Mouse (Mus musculus) right cerebral cortex, postnatal 14 days (tissue): Measurements from ENCODE around the gene Arhgap28.
A peak's percentile ranks its signal among the peaks of the same experiment; 100 is the strongest.

Source experiments
- DNase-seq: peaks from one replicate; pipeline ENCODE4 v3.0.0; 2022

Arhgap28 gene

DNA sequence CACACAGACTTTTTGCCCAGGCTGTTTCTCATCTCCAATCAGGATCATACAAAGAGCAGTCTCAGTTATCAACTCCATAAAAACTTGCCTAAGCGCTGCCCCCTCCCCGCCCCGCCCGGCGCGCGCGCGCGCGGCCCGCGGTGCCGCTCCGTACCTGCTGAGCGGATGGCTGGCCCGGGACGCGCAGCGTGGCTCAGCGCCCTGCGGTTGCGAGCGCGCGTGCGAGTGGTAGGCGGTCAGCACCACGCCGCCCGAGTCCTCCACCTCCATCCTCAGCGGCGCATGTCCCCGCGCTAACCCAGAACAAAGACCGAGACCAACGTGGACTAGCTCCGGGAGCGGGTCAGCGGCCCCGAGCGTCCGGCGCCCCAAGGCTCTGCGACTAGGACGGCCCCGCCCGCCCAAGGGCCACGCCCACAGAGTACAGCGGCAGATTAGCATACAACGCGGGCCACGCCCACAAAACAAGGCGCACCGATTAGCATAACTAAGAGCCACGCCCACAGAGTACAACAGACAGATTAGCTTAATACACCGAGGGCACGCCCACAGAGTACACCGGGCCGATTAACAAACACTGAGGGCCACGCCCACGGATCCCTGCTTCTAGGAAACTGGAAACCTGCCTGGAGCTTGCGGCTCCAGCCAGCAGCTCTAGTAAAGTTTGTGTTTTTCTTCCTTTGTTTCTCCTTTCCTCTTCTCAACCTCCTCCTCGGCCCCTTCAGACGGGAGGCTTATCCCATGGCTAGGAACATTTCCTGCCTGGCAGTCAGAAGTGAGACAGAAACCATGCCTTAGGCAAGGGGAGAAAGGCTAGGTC is at the start of gene Arhgap28:
TSS of gene Arhgap28 (minus strand) at position 380 of the 820 bp plus-strand sequence.
- DNase-seq = peak; percentile 44

DNA sequence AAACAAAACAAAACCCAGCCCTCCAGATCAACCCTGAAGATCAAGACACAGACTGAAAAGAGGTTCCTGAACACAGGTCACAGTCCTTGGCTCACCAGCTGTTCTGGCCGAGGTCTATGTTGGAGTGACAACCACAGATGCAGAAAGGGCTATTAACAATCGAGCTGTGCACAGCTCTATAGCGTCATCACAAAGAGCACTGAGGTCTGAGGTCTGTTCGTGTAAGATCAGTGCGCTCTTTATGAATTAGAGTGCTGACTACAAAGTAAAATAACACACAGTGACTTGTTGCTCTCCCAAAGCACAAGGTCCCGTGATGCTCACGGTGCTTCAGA is 42.4 kb upstream of the Arhgap28 start:
- DNase-seq = no peak

DNA sequence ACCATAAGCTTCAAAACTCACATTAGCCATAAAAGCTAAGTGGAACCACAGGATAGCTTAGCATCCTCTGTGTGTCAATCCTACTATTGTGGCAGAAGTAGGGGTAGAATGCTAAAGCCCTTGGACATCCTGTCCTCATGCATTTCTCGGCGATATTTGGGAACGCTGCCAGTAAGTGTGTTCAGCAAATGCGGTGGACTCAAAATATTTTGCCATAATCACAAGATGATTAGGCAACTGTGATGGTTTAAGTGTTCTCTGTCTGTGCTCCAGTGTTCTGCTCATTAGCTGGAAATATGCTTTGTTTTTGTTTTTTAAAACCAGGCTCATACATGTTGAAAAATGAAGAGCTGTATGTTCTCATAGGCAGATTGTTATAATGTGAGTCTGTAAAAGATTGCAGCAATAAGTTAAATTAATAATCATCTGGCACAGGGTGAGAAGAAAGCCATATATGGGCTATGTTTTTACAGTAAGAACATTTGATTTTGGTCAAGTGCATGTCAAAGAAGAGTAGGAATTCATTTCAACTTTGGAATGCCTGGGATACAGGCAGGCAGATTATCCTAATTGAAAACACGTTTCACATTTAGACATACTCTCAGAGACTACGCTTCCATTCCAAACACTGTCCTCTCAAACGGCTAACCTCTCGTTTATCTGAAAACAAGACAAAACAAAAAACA is 41.9 kb upstream of the Arhgap28 start:
- DNase-seq = no peak

DNA sequence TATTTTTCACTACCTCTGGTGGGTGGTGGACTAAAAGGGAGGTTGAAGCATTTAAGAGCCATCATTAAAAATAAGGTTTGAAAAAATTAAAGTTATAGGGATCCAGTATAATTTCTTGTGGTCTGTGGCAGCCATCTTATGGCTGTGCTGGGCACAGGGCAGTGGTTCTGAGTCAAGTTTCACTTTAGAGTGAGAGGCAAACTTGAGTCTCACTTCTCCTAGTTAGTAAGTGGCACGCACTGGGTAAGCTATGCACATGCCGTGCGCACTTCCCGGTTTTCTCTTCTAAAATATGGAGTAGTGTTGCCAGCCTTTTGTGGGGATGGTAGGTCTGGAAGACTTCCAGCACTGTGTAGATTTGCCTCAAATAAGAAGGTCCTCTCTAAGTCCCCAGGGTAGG is 38.5 kb upstream of the Arhgap28 start:
- no peak for DNase-seq

DNA sequence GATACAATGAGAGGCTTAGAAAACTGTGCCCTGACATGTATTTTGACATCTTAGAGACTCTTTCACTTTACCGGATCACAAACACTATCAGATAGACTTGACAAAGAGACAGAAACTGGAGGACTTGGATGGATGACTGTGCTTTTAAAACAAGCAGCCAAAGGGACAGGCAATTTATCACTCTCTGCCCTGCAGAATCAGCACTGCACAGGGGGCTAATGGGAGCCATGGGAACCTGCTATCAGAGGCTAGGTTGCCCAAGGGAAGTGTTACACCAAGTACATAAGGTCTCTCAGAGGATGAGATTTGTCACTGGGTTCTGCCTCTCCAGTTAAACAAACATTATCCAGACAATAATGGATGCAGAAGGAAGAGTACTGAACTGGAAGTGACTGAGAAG is 33.1 kb upstream of the Arhgap28 start:
- no peak for DNase-seq

DNA sequence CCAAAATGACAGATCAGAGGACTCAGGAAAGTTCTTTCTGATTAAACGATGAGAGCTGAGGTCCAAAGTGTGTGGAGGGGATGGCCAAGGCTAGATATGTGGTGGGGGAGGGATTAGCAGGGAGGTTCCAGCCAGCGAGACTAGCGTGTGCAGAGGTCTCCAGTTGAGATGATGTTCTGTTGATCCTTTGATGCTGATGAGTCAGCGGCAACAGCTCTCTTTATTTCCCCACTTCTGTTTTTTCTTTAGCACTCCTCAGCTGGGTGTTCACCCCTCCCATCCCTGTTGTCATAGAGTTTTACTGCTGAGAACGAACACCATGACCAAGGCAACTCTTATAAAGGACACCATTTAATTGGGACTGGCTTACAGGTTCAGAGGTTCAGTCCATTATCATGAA is 25.6 kb upstream of the Arhgap28 start:
- no peak for DNase-seq

DNA sequence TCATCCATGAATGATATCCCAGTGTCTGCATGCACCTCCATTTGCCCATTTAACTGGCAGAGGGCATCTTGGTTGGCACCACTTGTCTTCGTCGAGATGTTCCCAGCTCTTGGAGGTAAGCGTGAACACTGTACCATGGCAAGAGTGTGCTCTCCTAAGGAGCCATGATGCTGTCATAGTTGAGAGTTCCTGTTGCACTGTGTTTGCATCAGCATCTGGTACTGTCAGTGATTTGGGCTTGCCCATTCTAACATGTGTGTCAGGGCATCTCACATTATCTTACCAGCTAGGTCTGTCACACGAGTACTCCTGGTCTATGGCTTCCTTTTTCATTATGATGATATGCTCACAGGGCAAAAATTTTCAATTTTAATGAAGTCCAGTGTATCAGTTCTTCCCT is 24.6 kb upstream of the Arhgap28 start:
- DNase-seq = no peak

DNA sequence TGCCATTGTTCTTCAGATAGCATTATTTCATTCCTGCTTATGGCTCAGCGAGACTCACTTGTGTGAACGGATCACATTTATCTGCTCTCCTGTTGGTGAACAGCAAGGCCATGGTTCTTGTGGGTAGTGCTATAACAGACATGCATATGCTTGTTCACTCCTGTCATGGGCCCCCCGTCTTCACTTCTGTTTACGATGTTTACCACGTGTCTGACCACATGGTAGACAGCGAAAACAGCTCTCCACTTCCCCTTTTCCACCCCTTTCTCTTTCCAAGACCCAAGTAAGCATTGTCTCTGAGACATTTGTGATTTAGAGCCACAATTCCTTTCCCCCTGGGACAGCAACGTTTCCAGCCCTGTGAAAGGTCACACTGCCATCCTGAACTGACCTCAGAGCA is 20.4 kb upstream of the Arhgap28 start:
- no peak for DNase-seq

DNA sequence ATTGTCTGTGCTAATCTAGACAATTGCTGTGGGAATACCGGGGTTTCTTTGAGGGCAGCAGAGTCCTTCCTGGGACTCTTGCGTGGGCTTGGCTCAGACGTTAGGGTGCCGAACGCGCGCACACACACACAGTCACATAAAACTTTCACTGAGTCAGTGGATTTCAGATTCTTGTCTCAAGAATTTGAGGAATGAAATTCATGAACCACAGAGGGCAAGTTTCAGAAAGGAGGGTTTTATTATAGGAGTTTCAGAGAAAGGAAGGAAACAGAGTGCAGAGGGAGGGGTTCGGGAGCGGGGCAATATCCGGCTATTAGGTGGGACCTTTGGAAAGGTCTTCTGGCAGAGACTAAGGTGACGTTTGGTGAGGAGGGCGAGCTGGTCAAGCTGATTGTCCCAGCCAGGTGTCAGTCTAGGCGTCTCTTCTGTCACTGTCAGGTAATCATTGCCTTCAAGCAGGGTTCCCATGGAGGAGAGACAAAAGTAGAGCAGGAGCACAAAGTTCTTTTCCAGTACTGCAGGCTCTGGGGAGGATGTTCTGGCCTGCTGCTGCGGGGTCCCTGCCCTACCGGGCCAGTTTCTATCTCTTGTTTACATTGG is 15.6 kb upstream of the Arhgap28 start:
- no peak for DNase-seq

DNA sequence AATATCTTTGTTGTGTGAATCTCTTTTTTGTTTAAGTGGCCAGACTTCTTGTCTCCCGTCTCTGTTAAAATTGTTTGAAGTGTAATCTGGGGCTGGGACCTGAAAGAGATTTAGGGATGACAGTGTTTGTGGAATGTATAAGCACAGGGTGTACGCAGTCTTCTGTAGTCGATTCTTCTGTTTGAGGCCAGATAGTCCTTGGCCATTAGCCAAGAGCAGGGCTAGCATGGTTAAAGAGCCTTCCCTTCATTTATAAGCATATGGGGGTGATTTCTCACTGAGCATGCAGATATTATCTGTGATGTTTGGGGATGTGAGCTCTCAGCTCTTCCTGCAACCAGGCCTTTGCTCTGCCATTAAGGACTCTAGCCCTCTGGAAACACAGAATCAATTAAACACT is 13.2 kb upstream of the Arhgap28 start:
- no peak for DNase-seq

DNA sequence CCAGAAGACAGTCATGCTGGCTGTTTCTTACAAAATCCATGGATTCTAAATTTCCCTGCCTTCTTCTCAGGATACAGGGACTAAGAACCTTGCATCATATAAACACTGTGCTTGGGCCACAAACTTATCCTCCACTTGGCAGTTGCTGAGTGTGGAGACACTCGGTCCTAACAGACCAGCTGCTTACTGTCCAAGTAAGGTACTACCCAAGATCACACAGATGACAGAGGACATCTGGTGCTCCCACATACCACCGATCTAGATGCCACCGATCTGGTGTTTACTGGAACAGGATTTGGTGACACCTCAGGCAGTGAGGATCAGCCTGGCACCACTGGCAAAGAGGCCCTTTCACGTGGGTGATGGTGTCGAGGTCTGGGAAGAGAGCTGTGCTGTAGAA is 7.7 kb upstream of the Arhgap28 start:
- DNase-seq = no peak

DNA sequence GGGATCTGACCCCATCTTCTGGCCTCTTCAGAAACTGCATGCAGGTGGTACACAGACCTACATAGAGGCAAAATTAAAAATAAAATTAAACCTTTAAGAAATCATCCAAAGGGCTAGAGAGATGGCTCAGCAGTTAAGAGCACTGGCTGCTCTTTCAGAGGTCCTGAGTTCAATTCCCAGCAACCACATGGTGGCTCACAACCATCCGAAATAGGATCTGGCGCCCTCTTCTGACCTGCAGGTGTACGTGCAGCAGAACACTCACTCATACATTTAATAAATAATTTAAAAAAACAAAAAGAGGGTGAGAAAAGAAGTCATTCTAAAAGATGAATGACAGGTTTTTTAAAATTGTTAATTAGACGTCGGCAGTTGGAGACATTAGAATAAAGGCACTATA is 6.1 kb upstream of the Arhgap28 start:
- DNase-seq = no peak

DNA sequence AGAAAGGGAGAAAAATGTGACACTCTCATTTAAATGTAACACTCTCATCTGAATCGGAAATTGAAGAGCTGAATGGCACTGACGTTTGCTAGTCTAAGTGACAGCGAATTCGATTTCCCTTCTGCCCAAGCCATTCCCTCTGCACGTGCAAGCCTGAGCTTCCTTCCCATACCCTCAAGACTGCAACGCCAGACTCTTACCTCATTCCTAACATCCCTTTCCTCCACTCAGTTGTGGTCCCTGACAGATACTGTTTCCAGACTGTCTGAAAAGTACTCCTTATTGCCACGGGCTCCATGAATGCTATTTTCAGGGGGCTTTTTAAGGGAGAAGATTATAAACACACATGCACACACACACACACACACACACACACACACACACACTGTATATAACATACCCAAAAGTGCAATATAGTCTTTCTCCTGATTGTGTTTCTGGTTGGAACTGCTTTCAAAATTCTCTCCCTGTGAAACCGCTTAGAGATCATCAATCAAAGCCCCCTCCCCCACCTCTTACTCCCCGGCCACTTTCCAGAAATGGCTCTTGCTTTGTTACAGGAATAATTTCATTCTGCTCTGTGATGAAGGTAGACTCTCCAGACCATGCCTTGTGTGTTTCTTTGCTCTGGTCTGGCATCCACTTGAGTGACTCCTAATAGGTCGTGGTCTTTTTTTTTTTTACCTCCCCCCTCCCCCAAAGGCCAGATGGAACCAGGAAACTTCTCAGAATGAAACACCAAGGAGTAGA is 836 bp upstream of the Arhgap28 start:
- DNase-seq = no peak

DNA sequence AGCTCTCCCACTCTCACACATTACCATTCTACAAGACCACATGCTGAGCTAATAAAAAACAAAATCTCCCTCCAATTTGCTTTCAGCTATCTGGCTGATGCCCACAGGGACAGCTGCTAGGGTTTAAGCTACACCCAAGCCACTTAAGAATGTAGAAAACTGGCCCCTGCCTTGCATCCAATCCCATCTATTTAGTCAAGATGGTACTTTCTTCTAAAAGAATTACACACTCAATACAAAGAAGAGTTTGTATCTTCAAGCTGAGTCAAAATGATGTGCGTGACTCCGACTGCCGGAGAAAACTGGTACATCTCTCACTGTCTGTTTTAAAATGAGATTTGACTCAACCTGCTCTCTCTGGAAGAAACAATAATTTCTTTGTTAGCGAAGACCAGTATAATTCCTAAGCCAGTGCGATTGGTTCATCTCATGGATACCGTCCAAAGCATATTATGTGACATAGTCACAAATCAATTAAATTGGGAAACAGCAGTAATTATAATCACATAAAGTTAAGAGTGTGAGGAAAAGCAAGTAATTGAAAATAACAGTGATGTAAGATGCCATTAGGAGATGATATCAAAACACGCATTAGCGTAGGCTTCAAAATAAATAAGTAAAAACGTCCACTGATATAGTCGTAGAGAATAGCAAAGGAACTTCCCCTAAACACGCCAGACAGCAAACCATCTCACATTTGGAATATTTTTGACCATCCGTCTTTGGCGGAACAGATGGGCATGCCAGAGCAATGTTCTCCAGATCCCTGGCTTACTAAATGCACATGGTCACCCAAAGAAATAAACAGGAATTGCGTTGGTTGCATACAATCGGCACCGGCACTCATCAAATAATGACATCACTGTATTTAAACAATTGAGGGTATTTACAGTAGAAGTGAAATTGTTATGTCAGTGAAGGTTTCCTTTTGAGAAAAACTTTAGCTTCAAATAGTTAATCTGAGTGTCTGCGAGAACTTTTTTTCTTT is 1.0 kb downstream of the Arhgap28 start:
- no peak for DNase-seq

DNA sequence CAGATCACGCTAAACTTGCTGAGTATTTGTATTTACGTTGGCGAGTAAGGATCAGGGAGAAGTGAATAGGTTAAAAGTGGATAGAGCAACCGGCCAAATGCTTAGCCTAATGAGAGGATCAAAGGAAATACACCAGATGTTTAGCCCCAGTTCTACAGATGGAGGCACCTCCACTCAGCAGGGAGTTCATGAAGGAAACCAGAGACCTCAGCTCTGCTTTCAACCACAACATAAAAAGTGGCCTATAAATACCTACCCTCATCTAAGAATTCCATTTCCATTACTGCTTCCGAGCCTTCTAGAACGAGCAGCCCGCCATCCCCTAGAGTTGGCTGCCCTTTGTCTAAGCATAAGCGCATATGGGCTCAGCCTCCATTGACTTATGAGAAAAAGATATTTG is 4.1 kb downstream of the Arhgap28 start:
- DNase-seq = no peak

DNA sequence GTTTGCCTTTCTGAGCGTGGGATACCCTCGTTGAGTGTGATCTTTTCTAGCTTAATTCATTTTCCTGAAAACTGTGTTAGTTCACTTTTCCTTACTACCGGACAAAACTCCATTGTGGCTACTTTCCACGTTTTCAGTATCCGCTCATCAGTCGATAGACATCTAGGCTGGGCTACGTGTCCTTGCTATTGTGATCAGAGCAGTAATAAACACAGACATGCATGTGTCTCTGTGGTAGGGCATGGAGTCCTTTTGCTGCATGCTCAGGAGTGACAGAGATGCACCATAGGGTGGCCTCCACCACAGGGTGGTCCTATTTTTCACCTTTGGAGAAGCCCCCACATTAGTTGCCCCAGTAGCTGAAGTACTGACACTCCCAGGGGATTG is 7.2 kb downstream of the Arhgap28 start:
- DNase-seq = no peak

DNA sequence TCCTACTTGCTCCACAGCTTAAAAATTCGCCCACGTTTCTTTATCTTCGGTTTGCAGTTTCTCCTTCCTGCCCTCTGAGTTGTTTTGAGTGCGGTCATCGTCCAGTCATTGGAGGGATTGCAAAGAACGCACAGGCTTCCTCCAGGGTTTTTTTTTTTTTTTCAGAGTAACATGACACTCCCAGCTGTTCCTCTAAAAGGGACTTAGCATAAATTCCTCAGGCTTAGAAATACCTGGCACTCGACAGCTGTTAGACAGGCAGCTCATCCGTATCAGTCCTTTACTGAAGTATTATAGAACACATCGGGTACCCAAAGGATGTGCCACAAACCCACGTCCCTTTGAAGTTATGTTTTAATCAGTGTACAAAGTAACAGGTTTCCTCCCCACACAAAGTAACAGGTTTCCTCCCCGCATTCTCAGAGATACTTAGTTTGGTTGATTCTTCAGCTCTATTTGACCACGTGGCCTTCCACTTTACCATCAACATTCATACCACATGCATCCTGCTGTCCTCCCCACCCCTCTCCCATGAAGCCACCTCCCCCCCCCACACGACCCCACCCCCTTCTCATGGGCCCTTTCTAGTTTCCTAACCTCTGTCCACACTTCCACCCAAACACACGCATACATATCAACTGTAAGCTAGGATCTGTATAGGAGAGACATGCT is 7.7 kb downstream of the Arhgap28 start:
- DNase-seq = no peak

DNA sequence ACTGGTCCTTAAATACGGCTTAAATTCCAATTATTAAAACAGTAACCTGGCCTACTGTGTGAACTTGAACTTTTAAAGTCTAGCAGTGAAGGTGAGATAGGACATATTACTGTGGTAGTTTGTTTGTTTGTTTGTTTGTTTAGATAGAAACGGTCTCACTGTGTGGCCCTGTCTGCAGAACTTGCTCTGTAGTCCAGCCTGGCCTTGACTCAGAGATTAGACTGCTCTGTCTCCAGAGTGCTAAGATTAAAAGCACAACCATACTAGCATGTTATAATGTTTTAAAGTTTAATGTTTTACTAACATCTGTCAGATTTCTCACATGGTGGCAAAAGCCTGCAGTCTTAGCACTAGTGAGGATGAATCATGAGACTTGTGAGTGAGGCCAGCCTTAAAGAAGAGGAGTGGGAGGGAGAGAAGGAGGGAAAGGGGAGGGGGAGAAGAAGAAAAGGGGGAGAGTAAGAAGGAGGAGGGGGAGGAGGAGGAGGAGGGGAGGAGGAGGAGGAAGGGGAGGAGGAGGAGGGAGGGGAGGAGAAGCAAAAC is 8.6 kb downstream of the Arhgap28 start:
- no peak for DNase-seq

DNA sequence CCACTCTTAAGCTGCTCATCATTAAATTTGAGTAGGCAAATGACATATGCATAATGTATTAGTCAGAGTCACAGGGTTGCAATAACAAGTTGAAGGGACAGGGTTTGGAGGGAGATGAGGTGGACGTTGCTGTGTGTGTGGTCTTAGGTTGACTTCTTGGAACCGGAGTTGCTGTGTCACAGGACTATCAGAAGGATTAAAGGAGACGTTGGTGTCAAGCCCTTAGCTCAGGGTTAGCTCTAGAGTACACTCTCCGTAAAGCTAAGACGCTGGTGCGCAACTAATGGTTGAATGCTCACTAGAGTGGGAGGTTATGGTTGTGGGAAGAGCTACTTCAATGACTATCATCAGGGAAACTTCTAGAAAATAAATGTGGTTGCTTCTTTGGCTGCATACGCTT is 9.1 kb downstream of the Arhgap28 start:
- no peak for DNase-seq

DNA sequence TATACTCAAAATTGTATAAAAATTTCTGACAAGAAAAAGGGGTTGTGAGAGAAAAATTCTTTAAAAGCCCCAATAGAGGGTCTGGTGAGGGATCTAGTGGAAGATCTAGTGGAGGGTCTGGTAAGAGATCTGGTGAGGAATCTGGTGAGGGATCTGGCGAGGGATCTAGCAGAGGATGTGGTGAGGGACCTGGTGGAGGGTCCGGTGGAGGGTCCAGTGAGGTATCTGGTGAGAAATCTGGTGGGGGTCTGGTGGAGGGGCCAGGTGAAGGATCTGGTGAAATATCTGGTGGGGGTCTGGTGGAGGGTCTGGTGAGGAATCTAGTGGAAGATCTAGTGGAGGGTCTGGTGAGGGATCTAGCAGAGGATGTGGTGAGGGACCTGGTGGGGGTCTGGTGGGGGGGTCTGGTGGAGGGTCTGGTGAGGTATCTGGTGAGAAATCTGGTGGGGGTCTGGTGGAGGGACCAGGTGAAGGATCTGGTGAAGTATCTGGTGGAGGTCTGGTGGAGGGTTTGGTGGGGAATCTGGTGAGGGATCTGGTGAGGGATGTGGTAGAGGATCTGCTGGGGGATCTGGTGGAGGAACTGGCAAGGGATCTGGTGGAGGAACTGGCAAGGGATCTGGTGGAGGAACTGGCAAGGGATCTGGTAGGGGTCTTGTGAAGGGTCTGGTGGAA is 10.4 kb downstream of the Arhgap28 start:
- DNase-seq = no peak

DNA sequence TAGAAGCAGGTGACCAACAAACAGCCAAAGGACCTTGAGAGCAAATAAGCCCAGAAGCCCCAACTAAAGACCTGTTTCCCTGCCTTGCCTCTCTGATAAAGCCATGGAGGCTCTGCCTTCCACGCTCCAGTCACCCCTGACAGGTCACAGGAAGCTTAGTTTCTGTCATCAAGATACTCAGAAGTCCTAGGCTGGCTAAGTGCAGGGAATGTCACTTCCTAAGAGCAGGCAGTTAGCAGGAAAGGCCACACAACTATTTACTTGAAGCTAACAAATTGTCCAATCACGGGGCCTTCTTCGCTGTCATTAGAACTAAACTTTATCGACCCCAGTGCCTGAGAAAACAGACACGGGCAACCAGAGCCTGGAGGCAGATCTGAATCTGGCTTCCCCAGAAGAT is 14.2 kb downstream of the Arhgap28 start:
- no peak for DNase-seq
